Mouse (Mus musculus): Measurements from ENCODE around the gene Mzf1. TPM values are rescaled to one million over a fixed set of nuclear protein-coding genes. Genes with fewer than 3 reads are reported as not detected.

The Mzf1 gene
- polyA plus RNA-seq, 1 experiment from 2014 or later: 4.0 TPM

DNA sequence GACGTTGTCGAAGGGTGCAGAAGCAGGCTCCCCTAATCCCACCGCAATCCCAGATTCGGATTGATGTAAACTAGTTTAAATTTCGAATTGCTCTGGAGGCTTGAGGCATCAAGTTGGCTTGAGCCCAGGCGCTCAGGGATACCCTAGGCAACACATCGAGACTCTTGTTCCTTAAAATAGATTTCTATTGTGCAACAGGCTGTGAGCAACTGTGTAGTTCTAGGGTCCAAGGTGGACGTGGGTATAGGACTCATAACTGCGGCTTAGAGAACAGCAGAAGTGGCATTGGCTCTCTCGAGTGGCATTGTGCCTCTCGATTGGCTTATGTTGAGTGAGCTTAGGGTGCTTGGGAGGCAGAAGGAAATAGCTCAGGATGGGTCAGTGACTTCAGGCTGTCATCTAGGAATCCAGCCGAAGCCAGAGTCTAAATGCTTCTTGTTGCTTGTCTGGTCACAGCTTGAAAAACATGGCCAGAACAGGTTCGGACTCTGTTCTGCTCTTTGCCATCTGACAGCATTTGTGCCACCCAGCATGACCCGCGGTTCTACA lies 15.9 kb downstream of the Mzf1 start:
- peak overlapping the region; percentile 93 for H3K9ac ChIP-seq (ENCODE audit: low read length)
- ATAC-seq (replicated peaks; ENCODE audit: low FRiP score) (no peak), DNase-seq (ENCODE audit: low spot score) (no peak)
- peak overlapping the region; percentile 81 for H3K4me2 ChIP-seq (ENCODE audit: low read depth, low read length, severe bottlenecking)
- 26% methylated on average over 15 of the region's 15 CpGs for WGBS
- peak overlapping the region; percentile 85 for H3K4me3 ChIP-seq (ENCODE audit: low read depth, low read length)
- H3K4me1 ChIP-seq (replicated peaks; ENCODE audit: control insufficient read depth, insufficient read depth, low read length): peaks cover 15% of the 10 kb centered on the region; the same call in 1 of the 2 replicates
- H3K36me3 ChIP-seq (ENCODE audit: control insufficient read depth, insufficient read depth, low read length): peaks cover 3% of the 10 kb centered on the region; the same call in 1 of the 2 replicates
- H3K27ac ChIP-seq (ENCODE audit: low read depth, low read length): peak overlapping the region; percentile 99
- H3K27me3 ChIP-seq (ENCODE audit: control insufficient read depth, insufficient read depth, low read length): peaks cover 15% of the 10 kb centered on the region
- no peaks in the 10 kb centered on the region for H3K9me3 ChIP-seq (ENCODE audit: control insufficient read depth, low read length)

DNA sequence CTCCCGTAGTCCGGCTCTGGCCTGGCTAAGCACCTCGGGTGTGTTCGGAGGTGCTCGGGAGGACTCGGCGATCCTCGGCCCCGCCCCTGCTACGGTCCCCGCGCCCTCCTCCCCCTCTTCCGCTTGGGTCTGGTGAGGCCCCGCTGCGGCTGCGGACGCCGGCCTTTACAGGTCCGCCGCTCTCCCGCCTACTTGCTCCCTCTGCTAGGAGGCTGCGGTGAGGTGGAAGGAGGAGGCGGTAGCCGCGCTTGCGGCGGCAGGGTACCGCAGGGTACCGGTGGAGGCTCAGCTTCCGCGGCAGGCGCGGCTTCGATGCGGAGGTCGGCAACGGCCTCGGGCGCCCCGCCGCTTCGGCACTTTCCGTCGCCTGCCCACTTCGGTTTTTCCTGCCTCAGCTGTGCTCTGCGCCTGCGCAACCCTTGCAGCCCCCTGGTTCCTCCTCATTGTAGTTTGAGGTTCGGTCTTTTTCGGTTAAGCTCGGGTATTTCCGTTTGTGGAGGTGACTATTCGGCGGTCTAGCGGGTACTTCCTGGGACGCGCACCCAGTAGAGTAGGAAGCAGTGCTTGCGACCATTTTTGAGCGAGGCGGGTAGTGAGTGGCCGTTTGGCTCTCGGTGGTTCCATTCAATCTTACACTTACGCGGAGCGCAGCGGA lies 16.5 kb downstream of the Mzf1 start, which contains the start of gene Ube2m:
TSS of gene Ube2m (minus strand) at position 375 of the 655 bp plus-strand sequence.
- ATAC-seq (replicated peaks; ENCODE audit: low FRiP score): peak; percentile 91
- H3K9ac ChIP-seq (ENCODE audit: low read length): peak within 1 kb of the TSS; percentile 93
- no peaks in the 10 kb centered on the region for H3K9me3 ChIP-seq (ENCODE audit: control insufficient read depth, low read length)
- H3K4me1 ChIP-seq (replicated peaks; ENCODE audit: control insufficient read depth, insufficient read depth, low read length): peaks cover 16% of the 10 kb centered on the region; the same call in 1 of the 2 replicates
- DNase-seq (ENCODE audit: low spot score): peak; percentile 98
- peak within 1 kb of the TSS; percentile 99 for H3K27ac ChIP-seq (ENCODE audit: low read depth, low read length)
- under 1% methylated on average over 51 of the region's 65 CpGs for WGBS
- H3K27me3 ChIP-seq (ENCODE audit: control insufficient read depth, insufficient read depth, low read length): peaks cover 8% of the 10 kb centered on the region
- peak within 1 kb of the TSS; percentile 85 for H3K4me3 ChIP-seq (ENCODE audit: low read depth, low read length)
- H3K4me2 ChIP-seq (ENCODE audit: low read depth, low read length, severe bottlenecking): peak within 1 kb of the TSS; percentile 81
- peaks cover 3% of the 10 kb centered on the region; the same call in 1 of the 2 replicates for H3K36me3 ChIP-seq (ENCODE audit: control insufficient read depth, insufficient read depth, low read length)

DNA sequence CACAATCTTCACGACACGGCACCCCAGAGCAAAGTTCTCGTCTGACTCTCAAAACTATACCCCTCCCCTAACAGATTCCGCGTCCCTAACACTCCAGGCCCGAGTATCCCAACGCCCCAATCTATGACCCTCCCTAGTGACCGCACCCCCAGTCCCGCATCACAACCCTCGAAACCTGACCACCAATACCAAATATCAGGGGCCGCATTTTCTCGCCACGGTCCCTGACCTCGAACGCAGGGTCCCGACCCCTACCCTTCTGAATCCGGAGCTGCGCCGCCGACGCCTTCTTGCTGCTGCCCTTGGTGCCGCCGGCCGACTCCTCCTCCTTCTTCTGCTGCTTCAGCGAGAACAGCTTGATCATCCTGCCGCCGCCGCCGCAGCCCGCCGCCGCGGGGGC lies 17.2 kb downstream of the Mzf1 start:
- Histone ChIP-seq H3K4me1 (replicated peaks; ENCODE audit: control insufficient read depth, insufficient read depth, low read length) (peaks cover 18% of the 10 kb centered on the region; the same call in 1 of the 2 replicates), H3K27me3 (ENCODE audit: control insufficient read depth, insufficient read depth, low read length) (peaks cover 3% of the 10 kb centered on the region; the same call in 1 of the 2 replicates), H3K9me3 (ENCODE audit: control insufficient read depth, low read length) (no peaks in the 10 kb centered on the region), H3K27ac (ENCODE audit: low read depth, low read length) (peak overlapping the region; percentile 99), H3K36me3 (ENCODE audit: control insufficient read depth, insufficient read depth, low read length) (peaks cover 3% of the 10 kb centered on the region; the same call in 1 of the 2 replicates), H3K4me2 (ENCODE audit: low read depth, low read length, severe bottlenecking) (peak overlapping the region; percentile 81), H3K4me3 (ENCODE audit: low read depth, low read length) (peak overlapping the region; percentile 85), H3K9ac (ENCODE audit: low read length) (peak overlapping the region; percentile 93)
- ATAC-seq (replicated peaks; ENCODE audit: low FRiP score) (peak; percentile 2; the same call in 1 of the 2 replicates), DNase-seq (ENCODE audit: low spot score) (no peak)
- under 1% methylated on average over 32 of the region's 33 CpGs for WGBS

DNA sequence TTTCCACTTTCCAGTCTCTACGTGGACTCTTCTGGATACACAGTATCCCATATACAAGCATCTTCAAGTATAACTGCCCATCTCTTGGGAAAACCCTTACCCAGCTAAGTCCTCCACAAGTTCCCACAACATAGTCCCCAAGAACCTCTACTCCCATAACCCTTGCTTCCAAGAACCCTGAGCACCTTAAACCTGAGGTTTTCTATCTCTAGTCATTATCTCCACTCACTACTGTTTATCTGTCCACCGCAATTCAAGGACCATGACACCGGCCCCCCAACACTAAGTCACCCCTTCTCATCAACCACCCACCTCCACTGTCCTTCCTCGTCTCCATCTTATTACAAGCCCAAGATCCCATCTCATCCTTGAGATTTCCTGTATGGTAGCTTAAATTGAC lies 17.8 kb downstream of the Mzf1 start:
- ATAC-seq (replicated peaks; ENCODE audit: low FRiP score): no peak
- peak overlapping the region; percentile 93 for H3K9ac ChIP-seq (ENCODE audit: low read length)
- peaks cover 18% of the 10 kb centered on the region; the same call in 1 of the 2 replicates for H3K4me1 ChIP-seq (replicated peaks; ENCODE audit: control insufficient read depth, insufficient read depth, low read length)
- 0 out of 2 replicates have a peak, but pooled peaks cover 2% of the 10 kb centered on the region for H3K27me3 ChIP-seq (ENCODE audit: control insufficient read depth, insufficient read depth, low read length)
- H3K36me3 ChIP-seq (ENCODE audit: control insufficient read depth, insufficient read depth, low read length): peaks cover 7% of the 10 kb centered on the region; the same call in 1 of the 2 replicates
- 47% methylated on average over 4 of the region's 4 CpGs for WGBS
- peak overlapping the region; percentile 85 for H3K4me3 ChIP-seq (ENCODE audit: low read depth, low read length)
- DNase-seq (ENCODE audit: low spot score): no peak
- H3K9me3 ChIP-seq (ENCODE audit: control insufficient read depth, low read length): no peaks in the 10 kb centered on the region
- H3K4me2 ChIP-seq (ENCODE audit: low read depth, low read length, severe bottlenecking): peak overlapping the region; percentile 81
- no peak overlapping the region for H3K27ac ChIP-seq (ENCODE audit: low read depth, low read length)

DNA sequence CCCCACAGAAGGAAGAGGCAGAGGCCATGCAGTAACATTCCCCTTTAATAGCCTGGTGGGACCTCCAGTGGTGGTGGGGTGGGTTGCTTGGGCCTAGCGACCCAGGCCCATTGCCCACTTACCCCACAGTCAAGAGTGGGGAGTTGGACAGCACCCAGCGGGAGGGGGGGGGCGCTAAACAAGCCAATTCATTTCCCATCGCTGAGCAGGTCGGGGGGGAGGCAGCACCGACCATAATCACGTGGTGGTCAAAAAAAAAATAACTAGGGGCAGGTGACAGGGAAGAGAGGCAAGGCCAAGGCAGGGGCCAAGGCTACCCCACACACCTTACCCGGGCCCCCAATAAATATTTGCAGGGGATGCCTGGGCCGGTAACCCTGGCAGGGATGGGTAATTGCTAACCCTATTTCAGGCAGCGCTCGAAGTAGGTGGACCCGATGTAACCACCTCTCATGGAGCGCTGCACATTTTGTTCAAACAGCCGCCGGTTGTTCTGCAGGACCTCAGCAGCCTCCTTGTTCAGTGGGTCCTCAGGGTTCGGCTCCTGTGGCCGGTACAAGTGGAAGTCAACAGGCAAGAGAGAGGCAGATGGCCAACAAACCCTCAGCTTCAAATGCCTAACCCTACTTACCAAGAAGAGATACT lies 19.2 kb downstream of the Mzf1 start:
- no peaks in the 10 kb centered on the region for H3K27me3 ChIP-seq (ENCODE audit: control insufficient read depth, insufficient read depth, low read length)
- DNase-seq (ENCODE audit: low spot score): no peak
- ATAC-seq (replicated peaks; ENCODE audit: low FRiP score): 0 out of 2 replicates have a peak, but pooled peaks have one; percentile 0
- peaks cover 19% of the 10 kb centered on the region for H3K36me3 ChIP-seq (ENCODE audit: control insufficient read depth, insufficient read depth, low read length)
- WGBS: 87% methylated on average over 17 of the region's 17 CpGs
- H3K9ac ChIP-seq (ENCODE audit: low read length): peak overlapping the region; percentile 74; the same call in 1 of the 2 replicates
- H3K27ac ChIP-seq (ENCODE audit: low read depth, low read length): peak overlapping the region; percentile 85
- H3K4me2 ChIP-seq (ENCODE audit: low read depth, low read length, severe bottlenecking): peak overlapping the region; percentile 85; the same call in 1 of the 2 replicates
- H3K9me3 ChIP-seq (ENCODE audit: control insufficient read depth, low read length): no peaks in the 10 kb centered on the region
- H3K4me1 ChIP-seq (replicated peaks; ENCODE audit: control insufficient read depth, insufficient read depth, low read length): peaks cover 18% of the 10 kb centered on the region; the same call in 1 of the 2 replicates
- peak overlapping the region; percentile 49 for H3K4me3 ChIP-seq (ENCODE audit: low read depth, low read length)

DNA sequence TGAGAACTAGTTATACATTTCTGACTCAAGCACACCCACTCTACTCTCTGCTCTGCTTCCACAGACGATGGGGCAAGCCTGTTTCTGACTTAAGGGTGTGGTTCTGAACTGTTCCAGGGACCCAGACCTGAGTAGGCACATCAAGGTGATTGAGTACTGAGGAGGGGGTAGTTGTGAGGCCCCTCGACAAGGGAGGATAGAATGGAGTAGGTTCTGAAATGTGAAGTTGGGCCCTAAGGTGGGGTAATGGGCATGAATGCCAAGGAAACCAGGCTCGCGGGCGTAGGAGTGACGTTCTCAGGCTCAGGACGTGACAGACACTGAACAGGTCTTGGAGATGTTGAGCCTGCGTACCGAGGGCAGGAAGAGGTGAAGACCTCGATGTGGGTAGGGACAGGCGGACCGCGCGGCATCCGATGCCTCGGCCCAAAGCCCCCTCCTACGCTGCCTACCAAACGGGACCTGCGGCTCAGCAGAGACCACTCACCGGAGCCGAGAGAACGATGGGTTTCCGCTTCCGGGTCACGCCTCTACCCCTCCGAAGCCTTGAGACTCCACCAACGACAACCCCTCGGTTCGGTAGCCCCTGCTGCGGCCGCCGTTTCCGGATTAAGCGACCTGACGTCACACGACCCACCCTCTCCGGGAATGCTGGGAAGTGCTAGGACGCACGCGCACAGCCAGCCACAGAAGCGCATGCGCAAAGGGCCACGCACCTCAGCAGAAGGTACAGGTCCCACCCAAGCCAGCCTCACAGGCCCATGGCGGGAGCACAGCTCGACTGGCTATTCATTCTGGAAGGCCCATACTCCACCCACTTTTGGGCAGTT lies 20.2 kb downstream of the Mzf1 start, which contains the start of gene Chmp2a:
TSS of gene Chmp2a (minus strand) at position 660 of the 830 bp plus-strand sequence.
- Histone ChIP-seq H3K4me3 (ENCODE audit: low read depth, low read length) (peak within 1 kb of the TSS; percentile 49), H3K27me3 (ENCODE audit: control insufficient read depth, insufficient read depth, low read length) (no peaks in the 10 kb centered on the region), H3K4me1 (replicated peaks; ENCODE audit: control insufficient read depth, insufficient read depth, low read length) (peaks cover 18% of the 10 kb centered on the region; the same call in 1 of the 2 replicates), H3K4me2 (ENCODE audit: low read depth, low read length, severe bottlenecking) (peak within 1 kb of the TSS; percentile 85), H3K9me3 (ENCODE audit: control insufficient read depth, low read length) (no peaks in the 10 kb centered on the region), H3K9ac (ENCODE audit: low read length) (peak within 1 kb of the TSS; percentile 74), H3K27ac (ENCODE audit: low read depth, low read length) (peak within 1 kb of the TSS; percentile 85), H3K36me3 (ENCODE audit: control insufficient read depth, insufficient read depth, low read length) (peaks cover 29% of the 10 kb centered on the region)
- ATAC-seq (replicated peaks; ENCODE audit: low FRiP score) (peak; percentile 84), DNase-seq (ENCODE audit: low spot score) (peak; percentile 99)
- under 1% methylated on average over 45 of the region's 45 CpGs for WGBS

DNA sequence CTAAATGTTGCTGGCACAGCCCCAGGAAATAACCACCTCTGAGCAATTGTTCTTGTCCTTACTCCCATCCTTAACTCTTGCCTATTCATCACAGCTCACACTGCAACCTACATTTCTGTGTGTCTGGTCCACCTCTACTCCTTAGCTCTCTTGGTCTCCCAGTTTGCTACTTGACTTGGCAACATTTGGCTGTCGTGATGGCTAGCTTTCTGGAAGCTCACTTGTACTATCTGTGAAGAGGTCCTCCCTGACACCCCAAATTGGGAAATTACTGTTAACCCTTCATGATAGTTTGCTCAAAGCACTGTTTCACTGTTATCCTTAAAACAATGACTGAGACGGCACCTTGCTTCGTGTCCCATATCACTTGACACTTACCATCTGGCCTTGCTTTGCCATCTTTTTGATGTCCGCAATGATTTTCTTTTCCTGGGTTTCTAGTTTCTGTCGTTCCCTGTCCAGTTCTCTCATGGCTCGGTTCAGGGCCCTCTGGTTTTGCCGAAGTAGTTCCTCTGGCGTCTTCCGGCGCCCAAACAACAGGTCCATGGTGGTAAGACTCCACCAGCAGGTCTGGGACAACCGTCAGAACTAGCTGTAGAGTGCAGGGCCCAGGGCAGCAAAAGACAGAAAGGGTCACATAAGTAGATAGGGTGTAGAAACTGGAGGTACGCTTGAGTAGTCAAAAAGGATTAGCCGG lies 21.0 kb downstream of the Mzf1 start:
- ATAC-seq (replicated peaks; ENCODE audit: low FRiP score): no peak

More for the DNA sequence above, 21.0 kb downstream of the Mzf1 start:
- 50% methylated on average over 13 of the region's 13 CpGs for WGBS
- Histone ChIP-seq H3K27ac (ENCODE audit: low read depth, low read length) (peak overlapping the region; percentile 85; the same call in 1 of the 2 replicates), H3K27me3 (ENCODE audit: control insufficient read depth, insufficient read depth, low read length) (no peaks in the 10 kb centered on the region), H3K4me1 (replicated peaks; ENCODE audit: control insufficient read depth, insufficient read depth, low read length) (peaks cover 14% of the 10 kb centered on the region; the same call in 1 of the 2 replicates), H3K9me3 (ENCODE audit: control insufficient read depth, low read length) (no peaks in the 10 kb centered on the region), H3K4me2 (ENCODE audit: low read depth, low read length, severe bottlenecking) (peak overlapping the region; percentile 85), H3K9ac (ENCODE audit: low read length) (peak overlapping the region; percentile 74), H3K36me3 (ENCODE audit: control insufficient read depth, insufficient read depth, low read length) (peaks cover 37% of the 10 kb centered on the region), H3K4me3 (ENCODE audit: low read depth, low read length) (peak overlapping the region; percentile 49)
- no peak for DNase-seq (ENCODE audit: low spot score)

All from forebrain, embryonic 11.5 days (tissue).